Comparison of ENCODE assay signal across 27 mouse cellular contexts in the genomic region with DNA sequence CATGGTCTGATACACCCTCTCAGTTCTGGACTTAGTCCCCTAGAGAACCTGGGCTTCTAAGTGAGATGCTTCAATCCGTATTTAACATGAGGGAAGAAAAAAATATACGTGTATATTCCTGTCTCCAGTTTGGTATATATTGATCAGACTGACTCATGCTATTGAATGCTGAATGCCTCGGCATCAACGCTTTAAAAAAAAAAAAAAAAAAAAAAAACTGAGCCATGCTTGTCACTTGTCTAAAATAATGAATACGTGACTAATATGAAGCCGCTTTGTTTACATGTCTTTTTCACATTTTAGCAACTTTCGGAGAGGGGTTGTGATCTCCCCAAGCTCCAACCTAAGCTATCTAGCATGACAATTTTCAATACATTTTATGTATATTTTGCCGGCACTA. TPM values are rescaled to one million over a fixed set of nuclear protein-coding genes. Genes with fewer than 3 reads are reported as not detected.
"Had no signal": no experiment of that assay in that cellular context is flagged by ENCODE, and none has a peak within 500 bp of the region (broad histone marks: within the 10 kb centered on the region; RNA-seq: fewer than 3 reads in every experiment).

No protein-coding gene starts in this region.

- H3K4me3 ChIP-seq: liver, embryonic 13.5 days; liver, embryonic 15.5 days; lung, embryonic 15.5 days; megakaryocyte, embryonic 14.5 days; midbrain, embryonic 12.5 days; neural tube, embryonic 12.5 days had no signal

- H3K9ac ChIP-seq: liver, embryonic 13.5 days; liver, embryonic 15.5 days; liver, postnatal 0 days; lung, embryonic 15.5 days; midbrain, embryonic 12.5 days; neural tube, embryonic 12.5 days had no signal

- H3K4me2 ChIP-seq: liver, embryonic 13.5 days; liver, embryonic 15.5 days; lung, embryonic 15.5 days; midbrain, embryonic 12.5 days; neural tube, embryonic 12.5 days had no signal

- H3K27ac ChIP-seq: liver, embryonic 13.5 days; liver, embryonic 15.5 days; lung, embryonic 15.5 days; macrophage; midbrain, embryonic 12.5 days; neural tube, embryonic 12.5 days had no signal

- DNase-seq: liver, embryonic 13.5 days; liver, postnatal 0 days; lung, adult 2 months; lung, postnatal 14 days; lung, postnatal 36 days; midbrain, embryonic 14.5 days; right cerebral cortex, postnatal 25 days; right cerebral cortex, postnatal 4 days; spleen, adult 18-20 months; thymus, adult 18-20 months; thymus, postnatal 14 days; thymus, postnatal 36 days had no signal

- H3K27me3 ChIP-seq: liver, embryonic 13.5 days; liver, embryonic 15.5 days; lung, embryonic 15.5 days; megakaryocyte, embryonic 14.5 days; midbrain, embryonic 12.5 days; neural tube, embryonic 12.5 days had no signal

- H3K9me3 ChIP-seq: liver, embryonic 13.5 days; liver, embryonic 15.5 days; lung, embryonic 15.5 days; megakaryocyte, embryonic 14.5 days; midbrain, embryonic 12.5 days; neural tube, embryonic 12.5 days had no signal

- ATAC-seq: liver, postnatal 0 days; lung, postnatal 0 days had no signal

RNA-seq across cellular contexts. Expression of gene Pnldc1, which starts 0.4 kb away (rescaled TPM):
- total RNA-seq: monocyte, adult 5-6 weeks had no signal
- polyA plus RNA-seq: macrophage had no signal

RNA-seq across cellular contexts. Expression of gene Acat3, which starts 30.0 kb away (rescaled TPM):
- total RNA-seq: monocyte, adult 5-6 weeks had no signal
- polyA plus RNA-seq: small intestine, adult 2 months had no signal

RNA-seq across cellular contexts. Expression of gene Mrgprh, which starts 34.6 kb away (rescaled TPM):
- total RNA-seq: megakaryocyte progenitor cell, adult 5-6 weeks; midbrain, postnatal 0 days; monocyte, adult 5-6 weeks; neutrophil, adult 5-6 weeks had no signal
- polyA plus RNA-seq: liver, embryonic 13.5 days; liver, embryonic 15.5 days; liver, postnatal 0 days; lung, embryonic 15.5 days; lung, postnatal 0 days; macrophage; midbrain, embryonic 12.5 days; midbrain, embryonic 14.5 days; midbrain, postnatal 0 days; neural tube, embryonic 12.5 days; neural tube, embryonic 14.5 days; small intestine, adult 2 months; stomach, embryonic 14.5 days; thymus, postnatal 0 days had no signal
